Mouse (Mus musculus) neural tube, embryonic 14.5 days (tissue): ENCODE measurements around the gene Sbno2. TPM values are rescaled to one million over a fixed set of nuclear protein-coding genes. Genes with fewer than 3 reads are reported as not detected.

Experiments
- ATAC-seq: fragments of 200-750 bp; cut with Nextera tagmentation; 2 replicates; pipeline ENCODE4 v1.8.0; 2017; ENCODE audit warnings: low read depth, mild to moderate bottlenecking, moderate TSS enrichment, moderate library complexity
- H3K27ac ChIP-seq: fragments of 300-500 bp; sonication (generic); 2 replicates; pipeline ENCODE4 v1.5.1; 2014; ENCODE audit warnings: low read depth, mild to moderate bottlenecking, control low read depth, low read length, moderate library complexity, mixed read lengths
- H3K27me3 ChIP-seq: fragments of 300-500 bp; sonication (generic); 2 replicates; pipeline ENCODE4 v1.6.1; 2014; ENCODE audit warnings: low read length; ENCODE audit not compliant: control insufficient read depth, insufficient read depth
- H3K36me3 ChIP-seq: fragments of 300-500 bp; sonication (generic); 2 replicates; pipeline ENCODE4 v1.6.1; 2014; ENCODE audit warnings: low read length, mixed read lengths; ENCODE audit not compliant: control insufficient read depth, insufficient read depth
- H3K4me1 ChIP-seq: fragments of 300-500 bp; sonication (generic); 2 replicates; pipeline ENCODE4 v1.6.1; 2014; ENCODE audit warnings: low read length; ENCODE audit not compliant: control insufficient read depth, insufficient read depth
- H3K4me2 ChIP-seq: fragments of 300-500 bp; sonication (generic); 2 replicates; pipeline ENCODE4 v1.6.1; 2014; ENCODE audit warnings: mild to moderate bottlenecking, low read depth, low read length, control low read depth
- H3K4me3 ChIP-seq: fragments of 300-500 bp; sonication (generic); 2 replicates; pipeline ENCODE4 v1.5.1; 2014; ENCODE audit warnings: low read depth, low read length, control low read depth, mixed read lengths
- H3K9ac ChIP-seq: fragments of 300-500 bp; sonication (generic); replicated peaks from 2 replicates; pipeline ENCODE4 v1.6.1; 2014; ENCODE audit warnings: low read depth, mild to moderate bottlenecking, control low read depth, low read length, mixed read lengths
- H3K9me3 ChIP-seq: fragments of 300-500 bp; sonication (generic); 2 replicates; pipeline ENCODE4 v1.6.1; 2016; ENCODE audit warnings: low read length; ENCODE audit not compliant: control insufficient read depth
- WGBS: fragments of 180-500 bp; shearing (Covaris S2); extraction: QIAGEN DNeasy Blood & Tissue Kit; methylation state at CpG from one replicate; pipeline ENCODE4 v1.1.7; 2014; 5-methylcytosine and 5-hydroxymethylcytosine counted together
- polyA plus RNA-seq: library from polyadenylated mRNA; unstranded; fragments of >200 nt; fragmentation: Nextera tagmentation; extraction: Ambion mirVana; gene quantifications from 2 replicates; pipeline ENCODE4 v1.2.1, GENCODE M21; 2014

The Sbno2 gene
- polyA plus RNA-seq, 1 experiment from 2014 or later: 12.9 TPM

DNA sequence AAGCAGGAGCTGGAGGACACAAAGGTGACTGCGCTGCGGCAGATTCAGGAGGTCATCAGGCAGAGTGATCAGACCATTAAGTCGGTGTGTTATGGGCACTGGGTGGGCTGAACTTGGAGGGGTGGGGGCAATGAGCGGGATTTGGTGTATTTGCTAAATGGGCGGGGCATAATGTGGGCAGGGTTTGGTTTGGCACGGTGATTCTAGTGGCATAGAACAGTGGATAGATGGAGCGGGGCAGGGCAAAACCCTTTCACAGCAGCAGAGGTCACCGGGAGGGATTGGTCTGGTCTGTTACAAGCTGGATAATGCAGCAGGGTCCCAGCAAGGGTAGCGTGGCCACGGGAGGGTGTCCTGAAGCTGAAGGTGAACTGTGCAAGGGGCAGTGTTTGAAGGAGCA is 79.9 kb downstream of the Sbno2 start:
- Histone ChIP-seq H3K9me3 (no peaks in the 10 kb centered on the region), H3K4me2 (no peak overlapping the region), H3K27me3 (0 out of 2 replicates have a peak, but pooled peaks cover 2% of the 10 kb centered on the region), H3K4me3 (no peak overlapping the region), H3K27ac (no peak overlapping the region), H3K9ac (no peak overlapping the region), H3K36me3 (no peaks in the 10 kb centered on the region), H3K4me1 (no peaks in the 10 kb centered on the region)
- 78% methylated on average over 10 of the region's 10 CpGs for WGBS
- no peak for ATAC-seq

DNA sequence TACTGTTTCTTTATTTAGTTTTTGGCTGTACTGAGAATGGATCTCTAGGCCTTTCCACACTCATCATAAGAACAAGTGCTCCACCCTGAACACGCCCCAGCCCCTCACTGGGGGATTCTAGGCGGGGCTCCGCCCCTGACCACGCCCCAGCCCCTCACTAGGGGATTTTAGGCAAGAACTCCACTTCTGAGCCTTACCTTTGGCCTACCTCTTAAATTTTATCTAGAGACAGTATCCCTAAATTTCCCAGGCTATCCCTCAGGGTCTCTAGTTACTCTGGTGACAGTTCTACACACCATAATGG is 80.4 kb downstream of the Sbno2 start:
- Histone ChIP-seq H3K4me3 (no peak overlapping the region), H3K27me3 (0 out of 2 replicates have a peak, but pooled peaks cover 5% of the 10 kb centered on the region), H3K27ac (no peak overlapping the region), H3K4me2 (no peak overlapping the region), H3K4me1 (no peaks in the 10 kb centered on the region), H3K9ac (no peak overlapping the region), H3K9me3 (no peaks in the 10 kb centered on the region), H3K36me3 (no peaks in the 10 kb centered on the region)
- ATAC-seq: no peak
- 51% methylated on average over 4 of the region's 4 CpGs for WGBS

DNA sequence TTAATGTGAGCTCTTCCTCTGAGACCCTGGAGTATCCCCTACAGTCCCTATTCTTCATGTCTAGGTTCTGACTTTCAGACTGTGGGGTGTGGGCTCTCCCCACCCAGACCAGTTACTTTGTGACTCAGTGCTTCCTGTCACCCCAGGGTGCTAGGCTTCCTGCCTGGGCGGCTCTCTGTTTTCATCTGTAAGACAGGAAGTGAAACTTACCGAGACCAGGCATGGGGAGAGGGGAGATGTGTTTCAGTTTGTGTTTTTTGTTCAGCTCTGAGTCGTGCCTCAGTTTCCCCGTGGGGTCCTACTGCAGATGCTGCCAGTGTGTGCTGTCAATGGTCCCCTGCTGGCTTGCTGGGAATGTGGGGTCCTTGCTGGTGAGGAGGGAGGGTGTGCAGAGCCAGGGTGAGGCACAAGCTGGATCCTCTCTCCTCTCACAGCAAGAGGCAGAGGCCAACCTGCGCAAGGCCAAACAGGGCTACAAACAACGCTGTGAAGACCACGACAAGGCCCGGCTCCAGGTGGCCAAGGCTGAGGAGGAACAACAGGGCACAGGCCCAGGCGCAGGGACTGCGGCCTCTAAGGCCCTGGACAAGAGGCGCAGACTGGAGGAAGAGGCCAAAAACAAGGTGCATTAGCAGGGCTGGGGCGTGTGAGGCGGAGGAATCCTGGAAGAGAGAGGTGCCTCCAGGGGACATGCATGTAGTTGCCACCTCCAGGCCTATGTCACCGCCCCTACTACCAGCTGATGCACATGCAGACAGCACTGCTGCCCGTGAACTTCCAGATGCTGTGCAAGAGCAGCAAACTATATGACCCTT is 80.9 kb downstream of the Sbno2 start:
- Histone ChIP-seq H3K27me3 (peaks cover 9% of the 10 kb centered on the region; the same call in 1 of the 2 replicates), H3K9ac (no peak overlapping the region), H3K4me1 (no peaks in the 10 kb centered on the region), H3K4me3 (no peak overlapping the region), H3K36me3 (no peaks in the 10 kb centered on the region), H3K9me3 (no peaks in the 10 kb centered on the region), H3K27ac (no peak overlapping the region), H3K4me2 (no peak overlapping the region)
- ATAC-seq: no peak
- WGBS: 79% methylated on average over 15 of the region's 15 CpGs

DNA sequence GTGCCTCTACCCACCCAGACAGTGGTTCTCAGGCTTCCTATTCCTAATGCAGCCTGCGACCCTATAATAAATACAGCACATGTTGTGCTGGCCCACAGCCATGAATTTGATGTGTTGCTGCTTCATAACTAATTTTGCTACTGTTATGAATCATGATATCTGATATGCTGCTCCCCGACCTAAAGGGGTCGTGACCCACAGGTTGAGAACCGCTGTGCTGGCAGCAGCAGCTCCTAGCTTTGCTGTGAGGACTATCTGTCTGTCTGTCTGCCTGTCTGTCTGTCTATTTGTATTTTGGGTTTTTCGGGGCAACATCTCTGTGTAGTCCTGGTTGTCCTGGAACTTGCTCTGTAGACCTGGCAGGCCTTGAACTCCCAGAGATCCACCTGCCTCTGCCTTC is 81.6 kb downstream of the Sbno2 start:
- Histone ChIP-seq H3K36me3 (no peaks in the 10 kb centered on the region), H3K9ac (no peak overlapping the region), H3K27ac (no peak overlapping the region), H3K4me1 (no peaks in the 10 kb centered on the region), H3K4me2 (no peak overlapping the region), H3K27me3 (peaks cover 13% of the 10 kb centered on the region), H3K9me3 (no peaks in the 10 kb centered on the region), H3K4me3 (no peak overlapping the region)
- no peak for ATAC-seq
- WGBS: 90% methylated on average over 5 of the region's 5 CpGs

DNA sequence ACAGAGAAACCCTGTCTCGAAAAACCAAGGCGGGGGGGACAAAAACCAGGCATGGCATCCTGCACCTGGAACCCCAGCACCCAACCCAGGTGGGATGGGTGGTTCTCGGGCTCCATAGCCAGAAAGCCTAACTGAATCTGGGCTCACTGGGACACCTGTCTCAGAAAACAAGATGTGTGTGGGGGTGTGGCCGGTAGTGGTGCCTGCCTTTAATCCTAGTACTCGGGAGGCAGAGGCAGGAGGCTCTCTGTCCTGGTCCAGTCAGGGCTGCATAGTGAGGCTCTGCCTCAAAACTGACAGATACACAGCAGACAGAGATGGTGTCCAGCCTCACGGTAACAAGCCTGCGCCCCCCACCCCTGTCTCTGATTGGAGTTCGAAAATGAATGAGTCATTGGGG is 82.6 kb downstream of the Sbno2 start:
- 95% methylated on average over 8 of the region's 8 CpGs for WGBS
- no peaks in the 10 kb centered on the region for H3K36me3 ChIP-seq
- ATAC-seq: no peak
- no peaks in the 10 kb centered on the region for H3K9me3 ChIP-seq
- no peak overlapping the region for H3K4me2 ChIP-seq
- no peak overlapping the region for H3K9ac ChIP-seq
- H3K4me3 ChIP-seq: no peak overlapping the region
- H3K27me3 ChIP-seq: peaks cover 13% of the 10 kb centered on the region
- no peaks in the 10 kb centered on the region for H3K4me1 ChIP-seq
- H3K27ac ChIP-seq: no peak overlapping the region

DNA sequence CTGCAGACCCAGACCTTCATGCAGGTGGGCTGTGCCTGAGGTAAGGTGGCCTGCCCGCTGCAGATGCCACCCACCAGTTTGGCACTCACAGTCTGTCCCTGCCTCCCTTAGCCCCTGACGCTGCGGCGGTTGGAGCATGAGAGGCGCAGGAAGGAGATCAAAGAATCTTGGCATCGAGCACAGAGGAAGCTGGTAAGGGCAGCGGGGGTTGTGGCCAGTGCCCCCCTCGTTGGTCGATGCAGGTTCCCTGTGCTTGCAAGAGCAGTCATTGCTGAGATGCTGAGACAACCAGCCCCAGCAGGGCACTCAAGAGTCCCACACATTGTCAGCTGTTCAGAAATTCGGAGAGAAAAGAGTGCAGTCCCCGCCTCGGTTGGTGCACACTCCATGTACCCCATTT is 83.2 kb downstream of the Sbno2 start:
- Histone ChIP-seq H3K27ac (no peak overlapping the region), H3K4me3 (no peak overlapping the region), H3K9me3 (no peaks in the 10 kb centered on the region), H3K36me3 (no peaks in the 10 kb centered on the region), H3K9ac (no peak overlapping the region), H3K4me1 (no peaks in the 10 kb centered on the region), H3K27me3 (peaks cover 13% of the 10 kb centered on the region), H3K4me2 (no peak overlapping the region)
- ATAC-seq: no peak
- 89% methylated on average over 12 of the region's 12 CpGs for whole genome bisulfite sequencing

DNA sequence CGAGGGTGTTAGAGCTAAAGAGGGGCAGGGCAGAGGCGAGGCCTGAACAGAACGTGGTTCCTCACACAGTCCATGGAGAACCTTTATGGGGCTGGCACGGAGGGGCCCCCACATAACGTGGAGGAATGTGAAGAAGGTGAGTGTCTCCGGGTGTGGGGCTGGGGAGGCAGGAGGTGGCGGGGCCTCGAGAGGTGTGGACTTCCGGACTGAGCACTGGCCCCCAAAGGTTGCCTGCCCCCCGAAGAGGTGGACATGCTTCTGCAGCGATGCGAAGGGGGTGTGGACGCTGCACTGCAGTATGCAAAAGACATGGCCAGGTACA is 84.1 kb downstream of the Sbno2 start:
- no peak for ATAC-seq
- no peak overlapping the region for H3K27ac ChIP-seq
- H3K9me3 ChIP-seq: no peaks in the 10 kb centered on the region
- no peak overlapping the region for H3K4me2 ChIP-seq
- no peak overlapping the region for H3K9ac ChIP-seq
- WGBS: 93% methylated on average over 13 of the region's 13 CpGs
- no peaks in the 10 kb centered on the region for H3K4me1 ChIP-seq
- peaks cover 13% of the 10 kb centered on the region for H3K27me3 ChIP-seq
- H3K36me3 ChIP-seq: no peaks in the 10 kb centered on the region
- no peak overlapping the region for H3K4me3 ChIP-seq

DNA sequence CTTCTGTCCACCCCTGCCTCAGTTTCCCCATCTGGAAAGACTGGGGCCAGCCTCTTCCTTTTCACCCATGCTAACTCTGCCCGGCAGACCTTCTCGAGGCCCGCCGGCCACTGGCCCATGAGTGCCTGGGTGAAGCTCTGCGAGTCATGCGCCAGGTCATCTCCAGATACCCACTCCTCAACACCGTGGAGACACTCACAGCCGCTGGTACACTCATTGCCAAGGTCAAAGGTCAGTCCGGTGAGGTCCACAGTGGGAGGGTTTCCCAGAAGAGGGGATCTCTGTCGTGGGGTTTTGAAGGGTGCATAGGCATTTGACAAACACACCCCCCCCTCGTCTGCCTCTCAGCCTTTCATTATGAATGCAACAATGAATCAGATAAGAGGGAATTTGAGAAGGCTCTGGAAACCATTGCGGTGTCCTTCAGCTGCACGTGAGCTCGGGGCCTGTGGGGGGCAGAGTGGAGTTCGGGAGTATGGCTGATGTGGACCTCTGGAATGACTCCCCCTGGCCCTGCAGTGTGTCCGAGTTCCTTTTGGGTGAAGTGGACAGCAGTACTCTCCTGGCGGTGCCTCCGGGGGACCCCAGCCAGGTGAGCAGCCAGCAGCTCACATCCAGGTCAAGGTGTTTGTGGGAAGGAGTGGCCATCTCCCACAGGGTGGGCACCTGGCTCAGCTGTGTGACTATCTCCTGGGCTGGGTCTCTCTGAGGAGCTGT is 84.6 kb downstream of the Sbno2 start:
- 86% methylated on average over 18 of the region's 18 CpGs for WGBS
- no peak overlapping the region for H3K4me2 ChIP-seq
- H3K9ac ChIP-seq: no peak overlapping the region
- H3K27me3 ChIP-seq: peaks cover 15% of the 10 kb centered on the region
- H3K27ac ChIP-seq: no peak overlapping the region
- H3K4me1 ChIP-seq: no peaks in the 10 kb centered on the region
- no peak overlapping the region for H3K4me3 ChIP-seq
- H3K36me3 ChIP-seq: no peaks in the 10 kb centered on the region
- no peak for ATAC-seq
- no peaks in the 10 kb centered on the region for H3K9me3 ChIP-seq

DNA sequence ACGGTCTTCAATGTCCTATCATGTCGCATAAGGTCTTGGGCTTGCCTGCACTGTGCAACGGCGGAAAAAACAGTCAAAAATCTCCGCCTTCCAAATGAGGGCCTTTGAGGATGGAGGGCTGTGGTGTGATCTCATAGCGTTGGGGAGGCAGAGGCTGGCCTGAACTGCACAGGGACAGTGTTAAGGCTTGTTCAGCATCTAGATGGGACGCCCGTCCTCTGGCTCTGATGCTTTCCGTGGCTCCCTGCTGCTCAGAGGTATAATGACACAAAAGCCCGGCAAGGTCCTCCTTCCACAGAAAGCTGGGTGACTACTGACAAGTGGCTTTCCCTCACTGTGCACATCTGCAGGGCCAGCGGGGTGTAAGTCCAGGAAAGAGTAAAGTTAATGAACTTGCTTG is 85.2 kb downstream of the Sbno2 start:
- H3K27me3 ChIP-seq: peaks cover 18% of the 10 kb centered on the region

More for the DNA sequence above, 85.2 kb downstream of the Sbno2 start:
- Histone ChIP-seq H3K4me2 (no peak overlapping the region), H3K36me3 (no peaks in the 10 kb centered on the region), H3K9me3 (no peaks in the 10 kb centered on the region), H3K4me3 (no peak overlapping the region), H3K27ac (no peak overlapping the region), H3K4me1 (no peaks in the 10 kb centered on the region), H3K9ac (no peak overlapping the region)
- 25% methylated on average over 11 of the region's 11 CpGs for WGBS
- no peak for ATAC-seq
